Mouse (Mus musculus) C2C12 (cell line): Measurements from ENCODE around the gene Gpr137b.
"Not testable (repeated sequence)": the region's sequence is repeated elsewhere in the genome, so short reads cannot be mapped to it uniquely, and the experiment has no call there.

Experiments
- CEBPB ChIP-seq: IDR thresholded peaks from one replicate; pipeline ENCODE4 v1.6.1; 2011; ENCODE audit warnings: low read depth, mild to moderate bottlenecking, control low read depth, moderate library complexity
- CTCF ChIP-seq: IDR thresholded peaks from one replicate; pipeline ENCODE4 v1.5.1; 2011; ENCODE audit not compliant: control insufficient read depth, insufficient read depth, insufficient read length
- MAX ChIP-seq: IDR thresholded peaks from one replicate; pipeline ENCODE4 v1.6.1; 2011; ENCODE audit warnings: mild to moderate bottlenecking, control low read depth
- MYOD1 ChIP-seq: IDR thresholded peaks from one replicate; pipeline ENCODE4 v1.6.1; 2011; ENCODE audit warnings: low read depth; ENCODE audit not compliant: control insufficient read depth, insufficient read length
- MYOG ChIP-seq: IDR thresholded peaks from one replicate; pipeline ENCODE4 v1.6.1; 2011; ENCODE audit not compliant: control insufficient read depth, insufficient read length; ENCODE audit errors: extremely low read depth
- USF1 ChIP-seq: IDR thresholded peaks from one replicate; pipeline ENCODE4 v1.6.1; 2011; ENCODE audit warnings: low read depth, mild to moderate bottlenecking, control low read depth, moderate library complexity

DNA sequence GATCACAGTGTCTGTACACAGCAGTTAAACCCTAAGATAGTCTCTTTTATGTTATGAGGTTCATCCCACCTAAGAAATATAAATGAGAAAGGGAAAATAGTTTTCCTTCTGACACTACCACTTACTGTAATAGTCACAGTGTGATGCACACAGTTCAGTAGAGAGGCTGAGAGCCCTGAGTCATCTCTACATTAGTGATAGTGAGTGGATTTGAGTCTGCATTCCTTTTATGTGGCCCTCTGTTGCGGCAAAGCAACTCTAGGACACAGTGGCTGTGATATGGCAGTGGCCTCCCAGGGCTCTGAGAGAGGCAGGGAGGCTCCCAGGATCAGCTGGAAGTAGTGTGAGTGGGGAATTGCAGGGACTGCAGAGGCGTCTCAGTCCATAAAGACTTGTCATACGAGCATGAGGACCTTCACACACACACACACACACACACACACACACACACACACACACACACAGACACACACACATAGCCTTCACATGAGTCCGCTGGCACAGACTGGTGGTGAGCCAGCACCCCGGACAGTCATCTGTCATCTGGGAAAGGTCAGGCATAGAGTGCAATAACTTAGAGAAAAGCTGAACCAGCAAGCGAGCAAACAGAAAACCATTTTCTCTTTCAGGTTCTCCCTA, 10.8 kb upstream of the Gpr137b start:
- TF ChIP-seq USF1, CTCF, CEBPB, MAX, MYOD1, MYOG: not testable (repeated sequence)
